Mouse (Mus musculus): Measurements from ENCODE around the gene Ly6g6e.

GRCm38 (mm10) chr17:35127017-35127416, 50.3 kb downstream of the Ly6g6e start:
- TF ChIP-seq POLR2A (IDR thresholded peaks at IDR 0.05; ENCODE audit: borderline replicate concordance, control insufficient read depth, low read depth, low read length) (no peak), CTCF (IDR thresholded peaks at IDR 0.05; ENCODE audit: control insufficient read depth, insufficient read depth, low read length) (no peak)

All from bone marrow, adult 2 months (tissue).